Mouse (Mus musculus) limb, embryonic 15.5 days (tissue): Measurements from ENCODE around the gene Sdhd. TPM values are rescaled to one million over a fixed set of nuclear protein-coding genes. Genes with fewer than 3 reads are reported as not detected.
A peak's percentile ranks its signal among the peaks of the same experiment; 100 is the strongest.

Source experiments
- ATAC-seq: fragments of 200-750 bp; cut with Nextera tagmentation; 2 replicates; pipeline ENCODE4 v1.8.0; 2017; ENCODE audit warnings: low read depth, moderate TSS enrichment; ENCODE audit not compliant: insufficient number of reproducible peaks, low FRiP score, low TSS enrichment
- H3K27ac ChIP-seq: fragments of 300-500 bp; sonication (generic); 2 replicates; pipeline ENCODE4 v1.5.1; 2015; ENCODE audit warnings: moderate library complexity, mild to moderate bottlenecking, inconsistent platforms
- H3K27me3 ChIP-seq: fragments of 300-500 bp; sonication (generic); 2 replicates; pipeline ENCODE4 v1.6.1; 2015; ENCODE audit warnings: inconsistent platforms
- H3K36me3 ChIP-seq: fragments of 300-500 bp; sonication (generic); 2 replicates; pipeline ENCODE4 v1.6.1; 2015; ENCODE audit warnings: inconsistent platforms
- H3K4me1 ChIP-seq: fragments of 300-500 bp; sonication (generic); 2 replicates; pipeline ENCODE4 v1.6.1; 2015; ENCODE audit warnings: inconsistent platforms
- H3K4me2 ChIP-seq: fragments of 300-500 bp; sonication (generic); 2 replicates; pipeline ENCODE4 v1.6.1; 2015; ENCODE audit warnings: mild to moderate bottlenecking, inconsistent platforms
- H3K4me3 ChIP-seq: fragments of 300-500 bp; sonication (generic); 2 replicates; pipeline ENCODE4 v1.5.1; 2015; ENCODE audit warnings: mild to moderate bottlenecking, inconsistent platforms
- H3K9ac ChIP-seq: fragments of 300-500 bp; sonication (generic); 2 replicates; pipeline ENCODE4 v1.6.1; 2015; ENCODE audit warnings: inconsistent platforms
- H3K9me3 ChIP-seq: fragments of 300-500 bp; sonication (generic); 2 replicates; pipeline ENCODE4 v1.6.1; 2016; ENCODE audit warnings: inconsistent platforms
- WGBS: fragments of 180-500 bp; shearing (Covaris S2); methylation state at CpG from one replicate; pipeline ENCODE4 v1.1.7; 2015; 5-methylcytosine and 5-hydroxymethylcytosine counted together
- polyA plus RNA-seq: library from polyadenylated mRNA; unstranded; fragments of >200 nt; fragmentation: Nextera tagmentation; extraction: Ambion mirVana; gene quantifications from 2 replicates; pipeline ENCODE4 v1.2.1, GENCODE M21; 2015

The Sdhd gene
- polyA plus RNA-seq, 1 experiment from 2014 or later: 234 TPM

DNA sequence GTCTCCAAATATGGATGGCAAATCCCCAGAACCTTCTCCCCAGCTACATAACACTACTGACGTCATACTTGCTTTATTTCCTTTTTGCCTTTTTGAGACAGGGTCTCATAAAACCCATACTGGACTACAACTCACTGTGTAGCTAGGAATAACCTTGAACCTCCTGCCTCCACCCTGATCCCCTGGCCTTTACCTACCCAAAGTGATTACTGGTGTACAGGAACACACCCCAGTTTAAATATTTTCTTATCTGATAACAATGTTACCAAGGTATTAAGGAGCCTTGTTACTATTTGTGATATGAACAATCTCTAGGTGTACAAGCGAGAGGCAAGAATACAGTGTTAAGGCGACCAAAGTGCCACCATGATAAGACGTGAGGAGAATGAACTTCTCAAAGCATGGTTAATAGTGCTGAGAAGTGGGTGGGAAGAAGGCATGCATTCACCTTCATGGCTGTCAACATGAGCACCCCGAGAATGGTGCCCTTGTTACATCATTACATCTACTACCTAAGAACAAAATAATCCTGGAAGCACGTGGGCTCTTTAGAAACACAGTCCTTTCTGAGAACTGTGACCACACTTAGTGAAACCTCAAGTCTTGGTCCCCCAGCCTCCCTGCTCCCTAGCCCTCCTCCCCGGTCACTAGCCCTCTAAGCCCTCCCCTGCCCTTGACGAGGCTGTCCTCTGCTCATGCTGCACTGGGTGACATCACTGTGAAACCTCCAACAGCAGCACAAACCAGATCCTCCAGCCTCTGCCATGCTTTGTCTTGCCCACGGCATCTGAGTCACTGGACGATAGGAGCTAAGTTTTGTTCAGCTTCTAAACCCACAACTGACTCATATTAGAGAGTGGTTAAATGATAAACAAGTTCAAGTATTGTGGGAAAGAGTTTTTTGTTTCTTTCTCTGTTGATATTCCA, 33.8 kb downstream of the Sdhd start:
- Histone ChIP-seq H3K4me2 (no peak overlapping the region), H3K27ac (no peak overlapping the region), H3K4me1 (no peaks in the 10 kb centered on the region), H3K9ac (no peak overlapping the region), H3K36me3 (no peaks in the 10 kb centered on the region), H3K27me3 (no peaks in the 10 kb centered on the region), H3K9me3 (no peaks in the 10 kb centered on the region), H3K4me3 (no peak overlapping the region)
- no peak for ATAC-seq
- WGBS: 68% methylated on average over 10 of the region's 10 CpGs

DNA sequence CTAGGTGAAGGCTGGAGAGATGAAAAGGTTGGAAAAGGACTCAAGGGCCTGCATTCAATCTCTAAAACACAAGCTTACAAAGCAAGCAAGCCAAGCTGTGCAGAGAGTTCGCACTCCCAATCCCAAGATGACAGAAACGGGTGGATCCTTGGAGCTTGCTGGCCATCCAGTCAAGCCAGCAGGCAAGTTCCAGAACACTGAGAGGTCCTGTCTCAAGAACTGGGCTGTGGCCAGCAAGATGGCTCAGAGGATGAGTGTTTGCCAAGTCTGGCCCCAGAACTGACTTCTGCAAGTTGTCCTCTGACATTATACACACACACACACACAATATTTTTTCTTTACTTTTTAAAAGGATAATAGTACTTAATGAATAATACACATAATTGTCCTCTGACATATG, 35.7 kb downstream of the Sdhd start:
- no peak for ATAC-seq
- 71% methylated on average over 2 of the region's 2 CpGs for WGBS

DNA sequence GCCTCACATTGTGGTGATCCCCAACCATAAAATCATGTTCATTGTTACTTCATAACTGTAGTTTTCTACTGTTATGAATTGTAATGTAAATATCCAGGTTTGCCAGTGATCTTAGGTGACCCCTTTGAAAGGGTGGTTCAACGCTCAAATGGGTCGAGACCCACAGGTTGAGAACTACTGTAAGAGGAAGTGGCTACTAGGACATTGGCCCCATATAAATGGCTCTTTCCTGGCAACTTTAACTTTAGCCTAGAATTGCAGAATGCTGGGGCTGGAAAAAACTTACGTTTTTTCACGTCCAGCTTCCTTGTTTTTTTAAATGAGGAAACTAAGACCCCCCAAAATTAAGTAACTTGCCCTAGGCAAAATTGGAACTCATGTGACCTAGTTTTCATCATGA, 36.2 kb downstream of the Sdhd start:
- no peak overlapping the region for H3K9ac ChIP-seq
- no peak overlapping the region for H3K27ac ChIP-seq
- H3K27me3 ChIP-seq: no peaks in the 10 kb centered on the region
- no peaks in the 10 kb centered on the region for H3K9me3 ChIP-seq
- H3K4me3 ChIP-seq: no peak overlapping the region
- 76% methylated on average over 4 of the region's 4 CpGs for WGBS
- no peaks in the 10 kb centered on the region for H3K36me3 ChIP-seq
- no peak overlapping the region for H3K4me2 ChIP-seq
- ATAC-seq: no peak
- H3K4me1 ChIP-seq: no peaks in the 10 kb centered on the region

More for the DNA sequence above, 35.7 kb downstream of the Sdhd start:
- Histone ChIP-seq H3K4me2 (no peak overlapping the region), H3K27me3 (no peaks in the 10 kb centered on the region), H3K4me1 (no peaks in the 10 kb centered on the region), H3K27ac (no peak overlapping the region), H3K36me3 (no peaks in the 10 kb centered on the region), H3K9me3 (no peaks in the 10 kb centered on the region), H3K4me3 (no peak overlapping the region), H3K9ac (no peak overlapping the region)

DNA sequence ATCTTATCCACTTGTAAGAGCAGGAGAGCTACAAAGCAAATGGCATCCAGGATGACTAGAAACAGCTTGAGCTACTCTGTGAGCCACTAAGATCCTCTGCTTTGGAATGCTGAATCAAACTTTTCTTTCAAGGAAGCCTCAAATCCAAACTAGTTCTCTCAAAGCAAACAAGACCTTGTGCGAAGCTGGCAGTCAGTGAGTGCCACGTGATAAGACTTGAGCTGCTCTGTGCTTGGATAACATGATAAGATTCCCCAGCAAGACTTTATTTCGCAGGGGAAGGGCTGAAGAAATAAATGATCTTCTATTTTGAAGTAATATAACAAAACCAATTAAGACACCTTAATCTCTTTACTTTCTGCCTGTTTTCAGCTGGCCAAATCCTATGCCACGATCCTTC, 37.7 kb downstream of the Sdhd start:
- 84% methylated on average over 4 of the region's 4 CpGs for WGBS
- H3K27me3 ChIP-seq: no peaks in the 10 kb centered on the region
- H3K4me3 ChIP-seq: no peak overlapping the region
- H3K27ac ChIP-seq: no peak overlapping the region
- H3K4me2 ChIP-seq: no peak overlapping the region
- no peaks in the 10 kb centered on the region for H3K36me3 ChIP-seq
- no peaks in the 10 kb centered on the region for H3K4me1 ChIP-seq
- no peaks in the 10 kb centered on the region for H3K9me3 ChIP-seq
- no peak overlapping the region for H3K9ac ChIP-seq
- ATAC-seq: no peak

DNA sequence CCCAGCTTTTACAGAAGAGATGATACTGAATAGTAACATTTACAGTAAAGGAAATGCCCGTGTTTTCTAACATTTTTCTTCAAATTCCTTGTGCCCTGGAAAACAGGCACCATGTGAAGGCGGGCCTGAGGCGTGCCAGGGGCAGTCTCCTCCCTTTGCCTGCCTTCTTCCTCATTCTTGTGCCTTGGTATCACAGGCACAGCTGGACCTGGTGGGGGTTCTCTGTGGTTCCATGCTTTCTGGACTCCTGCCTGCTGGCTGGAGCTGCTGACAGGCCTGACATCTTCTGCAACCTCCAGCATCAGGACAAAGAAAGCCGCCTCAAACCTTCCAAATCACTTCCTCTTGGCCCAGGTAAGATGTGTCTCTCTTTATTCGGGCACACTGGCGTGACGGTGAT, 38.4 kb downstream of the Sdhd start:
- WGBS: 73% methylated on average over 7 of the region's 7 CpGs
- H3K9ac ChIP-seq: no peak overlapping the region
- no peaks in the 10 kb centered on the region for H3K4me1 ChIP-seq
- H3K9me3 ChIP-seq: no peaks in the 10 kb centered on the region
- no peak overlapping the region for H3K4me3 ChIP-seq
- H3K4me2 ChIP-seq: no peak overlapping the region
- ATAC-seq: no peak
- H3K27ac ChIP-seq: no peak overlapping the region
- no peaks in the 10 kb centered on the region for H3K27me3 ChIP-seq
- H3K36me3 ChIP-seq: no peaks in the 10 kb centered on the region

DNA sequence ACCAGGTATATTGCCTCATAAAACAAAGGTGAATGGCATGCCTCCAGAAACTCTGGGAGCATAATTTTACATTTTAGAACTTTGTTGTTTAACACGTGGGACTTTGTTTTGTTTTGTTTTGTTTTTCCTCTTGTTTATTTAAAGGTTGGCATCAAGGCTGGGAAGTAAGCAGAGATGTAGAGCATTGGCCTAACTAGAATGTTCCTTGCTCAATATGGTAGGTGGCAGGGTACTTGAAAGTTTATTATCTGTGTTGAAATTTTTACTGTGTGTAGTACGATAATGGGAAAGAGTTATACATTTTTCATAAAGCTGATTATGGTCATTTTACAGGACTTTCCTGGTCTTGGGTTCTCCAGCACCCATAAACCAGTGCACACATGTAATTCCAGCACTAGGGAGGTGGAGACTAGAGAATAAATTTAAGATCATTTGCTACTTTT, 41.7 kb downstream of the Sdhd start:
- ATAC-seq: no peak
- WGBS: 68% methylated on average over 2 of the region's 2 CpGs
- H3K27me3 ChIP-seq: no peaks in the 10 kb centered on the region
- no peaks in the 10 kb centered on the region for H3K36me3 ChIP-seq
- H3K27ac ChIP-seq: no peak overlapping the region
- H3K9me3 ChIP-seq: no peaks in the 10 kb centered on the region
- no peak overlapping the region for H3K4me2 ChIP-seq
- H3K4me1 ChIP-seq: no peaks in the 10 kb centered on the region
- no peak overlapping the region for H3K9ac ChIP-seq
- no peak overlapping the region for H3K4me3 ChIP-seq

DNA sequence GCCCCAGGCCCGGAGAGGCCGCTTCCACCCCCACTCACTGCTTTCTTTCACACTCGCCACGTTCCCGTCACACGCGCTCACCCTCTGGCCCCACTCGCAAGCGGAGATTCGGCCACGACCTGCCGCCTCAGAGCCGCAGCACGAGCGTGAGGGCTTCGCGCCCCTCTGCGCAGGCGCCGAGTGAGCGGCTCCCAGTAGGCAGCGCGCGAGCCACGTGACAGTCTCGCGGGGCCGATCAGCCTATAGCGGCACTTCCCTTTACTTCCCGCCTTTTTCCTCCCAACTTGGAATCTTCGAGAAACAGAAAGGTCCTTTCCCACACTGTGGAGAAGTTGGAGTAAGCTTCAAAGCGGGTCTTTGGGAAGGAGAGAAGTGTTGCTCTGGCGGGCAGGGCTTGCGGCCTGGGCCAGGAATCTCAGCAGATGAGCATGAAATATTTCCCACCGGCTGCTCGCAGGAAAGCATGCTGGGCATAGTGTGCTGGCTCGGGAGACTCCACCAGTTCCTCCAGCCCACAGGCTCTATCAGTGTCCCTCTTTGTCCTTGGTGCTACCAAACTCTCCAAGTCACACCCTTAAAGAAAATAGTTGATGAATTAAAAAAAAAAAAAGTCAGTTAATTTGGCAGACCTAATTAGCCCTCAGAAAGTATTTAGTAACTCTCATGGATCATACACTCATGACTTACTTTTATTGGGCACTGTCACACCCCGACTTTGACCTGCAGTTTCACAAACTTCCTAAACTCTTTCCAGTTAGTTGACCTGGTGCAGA, 42.3 kb downstream of the Sdhd start, which contains the start of gene Tex12:
TSS of gene Tex12 (minus strand) at position 181 of the 773 bp plus-strand sequence.
- Histone ChIP-seq H3K9ac (no peak within 1 kb of the TSS), H3K9me3 (no peaks in the 10 kb centered on the region), H3K27me3 (no peaks in the 10 kb centered on the region), H3K27ac (no peak within 1 kb of the TSS), H3K4me2 (no peak within 1 kb of the TSS), H3K4me3 (no peak within 1 kb of the TSS), H3K4me1 (no peaks in the 10 kb centered on the region), H3K36me3 (no peaks in the 10 kb centered on the region)
- 89% methylated on average over 38 of the region's 38 CpGs for WGBS
- no peak for ATAC-seq

DNA sequence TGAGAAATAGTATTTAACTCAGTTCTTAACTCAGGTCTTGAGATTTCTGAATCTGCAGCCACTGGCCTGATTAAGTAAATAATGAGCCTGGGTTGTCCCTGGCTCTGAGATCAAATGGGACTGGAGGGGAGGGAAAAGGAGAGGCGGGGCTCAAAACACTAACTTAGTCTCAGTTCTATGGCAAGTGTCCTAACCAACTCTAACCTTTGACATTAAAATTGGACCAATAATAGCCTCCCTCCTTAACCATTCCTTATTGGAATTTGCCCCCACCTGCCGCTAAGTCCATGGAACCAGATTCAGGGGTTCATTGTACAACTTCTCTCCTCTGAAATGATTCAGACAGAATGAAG, 48.5 kb downstream of the Sdhd start, which contains the start of gene Bco2:
TSS of gene Bco2 (minus strand) at position 88 of the 353 bp plus-strand sequence.
- H3K9me3 ChIP-seq: no peaks in the 10 kb centered on the region
- H3K9ac ChIP-seq: no peak within 1 kb of the TSS
- H3K27ac ChIP-seq: no peak within 1 kb of the TSS
- no peaks in the 10 kb centered on the region for H3K27me3 ChIP-seq
- H3K4me2 ChIP-seq: peak within 1 kb of the TSS; percentile 25; the same call in 1 of the 2 replicates
- H3K4me3 ChIP-seq: no peak within 1 kb of the TSS
- 0 out of 2 replicates have a peak, but pooled peaks cover 2% of the 10 kb centered on the region for H3K4me1 ChIP-seq
- H3K36me3 ChIP-seq: no peaks in the 10 kb centered on the region
- ATAC-seq: no peak
- WGBS: 38% methylated on average over 2 of the region's 2 CpGs

DNA sequence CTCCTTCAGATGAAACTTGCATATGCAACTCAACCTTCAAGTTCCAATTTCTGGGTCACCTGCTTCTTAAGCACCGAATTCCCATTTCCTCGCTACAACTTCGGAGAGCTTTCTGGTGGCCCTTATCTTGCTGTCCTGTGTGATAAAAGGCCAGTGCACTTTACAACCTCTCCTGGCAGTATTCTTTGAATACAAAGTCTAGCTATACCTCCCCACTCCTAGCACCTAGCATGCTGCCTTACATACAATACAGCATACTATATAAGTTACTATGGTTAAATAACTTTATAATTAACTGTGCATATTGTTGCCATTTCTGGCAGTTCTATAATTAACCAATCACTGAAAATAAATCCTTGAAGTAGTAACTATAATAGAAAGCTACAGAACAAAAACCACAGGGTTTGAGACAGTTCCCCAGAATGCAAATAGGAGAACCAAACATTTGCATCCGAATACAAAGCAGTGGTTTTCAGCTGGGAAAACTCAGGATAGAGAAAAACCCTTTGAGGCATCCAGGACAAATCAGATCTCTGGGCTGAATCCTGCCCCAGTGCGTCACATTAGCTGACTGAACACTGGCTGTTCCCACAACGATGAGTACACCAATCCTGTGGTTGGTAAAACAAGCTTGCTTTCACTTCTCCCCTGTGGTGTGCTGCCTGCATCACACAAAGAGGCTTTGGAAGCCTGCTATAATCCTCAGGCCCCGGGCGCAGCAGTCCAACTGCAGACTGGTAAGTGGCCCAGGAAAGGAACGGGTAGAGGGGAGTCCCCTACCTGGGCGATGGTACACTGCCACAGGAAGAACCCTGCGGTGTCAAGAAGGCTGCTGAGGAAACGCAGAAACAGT, 49.1 kb downstream of the Sdhd start, which contains the start of gene Il18:
TSS of gene Il18 (plus strand) at position 587 of the 853 bp plus-strand sequence.
- Histone ChIP-seq H3K27ac (no peak within 1 kb of the TSS), H3K9ac (no peak within 1 kb of the TSS), H3K27me3 (no peaks in the 10 kb centered on the region), H3K4me1 (0 out of 2 replicates have a peak, but pooled peaks cover 2% of the 10 kb centered on the region), H3K4me3 (no peak within 1 kb of the TSS), H3K36me3 (no peaks in the 10 kb centered on the region), H3K9me3 (no peaks in the 10 kb centered on the region), H3K4me2 (peak within 1 kb of the TSS; percentile 25; the same call in 1 of the 2 replicates)
- no peak for ATAC-seq
- 33% methylated on average over 12 of the region's 12 CpGs for WGBS

DNA sequence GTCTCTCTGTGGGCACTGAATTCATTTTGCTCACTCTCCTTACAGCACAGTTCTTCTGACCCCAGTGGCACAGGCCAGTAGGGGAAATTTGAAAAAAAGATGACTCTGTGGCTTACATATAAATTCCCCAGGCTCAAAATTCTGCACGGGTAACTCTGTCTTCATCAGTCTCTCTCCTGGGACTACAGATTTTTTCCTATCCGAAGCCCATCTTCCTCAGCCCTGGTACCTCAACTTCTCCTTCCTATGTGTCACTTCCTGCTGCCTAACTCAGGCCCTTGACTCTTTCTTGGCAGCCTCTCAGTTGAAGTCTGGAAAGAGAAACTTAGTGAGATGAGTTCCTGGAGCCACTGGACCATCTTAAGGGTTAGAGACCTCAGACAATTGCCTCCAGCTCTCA, 50.1 kb downstream of the Sdhd start:
- Histone ChIP-seq H3K27me3 (no peaks in the 10 kb centered on the region), H3K4me1 (0 out of 2 replicates have a peak, but pooled peaks cover 2% of the 10 kb centered on the region), H3K4me3 (no peak overlapping the region), H3K9ac (no peak overlapping the region), H3K36me3 (no peaks in the 10 kb centered on the region), H3K27ac (no peak overlapping the region), H3K4me2 (no peak overlapping the region), H3K9me3 (no peaks in the 10 kb centered on the region)
- no peak for ATAC-seq
- WGBS: 62% methylated on average over 2 of the region's 2 CpGs

DNA sequence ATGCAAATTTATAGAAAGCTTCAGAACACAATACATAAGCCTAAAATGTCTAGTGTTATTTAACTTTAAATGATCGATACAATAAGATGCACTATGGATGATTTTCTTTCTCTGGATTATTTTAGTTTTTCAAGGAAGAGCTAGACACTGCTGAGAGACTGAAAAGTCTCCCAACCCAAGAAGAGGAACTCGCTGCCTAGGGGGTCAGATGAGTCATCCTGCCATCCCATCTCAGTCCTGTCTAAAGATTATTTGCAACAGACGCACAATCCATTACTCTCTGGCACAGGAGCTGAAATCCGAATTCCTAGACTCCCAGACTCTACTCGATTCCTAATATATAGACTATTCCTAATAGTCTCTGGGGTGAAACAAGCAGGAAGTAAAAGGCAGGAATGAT, 51.4 kb downstream of the Sdhd start:
- Histone ChIP-seq H3K4me1 (0 out of 2 replicates have a peak, but pooled peaks cover 2% of the 10 kb centered on the region), H3K27ac (no peak overlapping the region), H3K4me3 (no peak overlapping the region), H3K9me3 (no peaks in the 10 kb centered on the region), H3K36me3 (no peaks in the 10 kb centered on the region), H3K4me2 (no peak overlapping the region), H3K9ac (no peak overlapping the region), H3K27me3 (no peaks in the 10 kb centered on the region)
- ATAC-seq: no peak
- WGBS: 60% methylated on average over 5 of the region's 5 CpGs
